Mouse (Mus musculus): ENCODE results near the gene Rad54l.

- TF ChIP-seq CTCF (IDR thresholded peaks at IDR 0.05; ENCODE audit: control insufficient read depth, insufficient read depth, low read length) (no peak), POLR2A (IDR thresholded peaks at IDR 0.05; ENCODE audit: borderline replicate concordance, control insufficient read depth, low read depth, low read length) (no peak)
These were observed 75.2 kb downstream of the Rad54l start for GRCm38 (mm10) chr4:116048130-116048920.
